Mouse (Mus musculus) T-helper 2 cell (primary cell): ENCODE results near the gene Hspa4.

Experiments used
- in situ Hi-C: fragments of 300-600 bp; cut with MboI, MseI; formaldehyde crosslinking; loops from one replicate; pipeline ENCODE4 v1.15.1; 2025; ENCODE audit warnings: high pct_unique_total_duplicates

Hspa4 gene

GRCm38 (mm10) chr11:53307558-53308065 is 7.4 kb upstream of the Hspa4 start:
- in situ Hi-C loops: no loop called here

GRCm38 (mm10) chr11:53306965-53307364 is 6.7 kb upstream of the Hspa4 start:
- in situ Hi-C loops: no loop called here

- in situ Hi-C loops: no loop called here
Observed at GRCm38 (mm10) chr11:53304044-53304840, 4.0 kb upstream of the Hspa4 start.

- in situ Hi-C loops: no loop called here
Observed at GRCm38 (mm10) chr11:53301167-53301515, 884 bp upstream of the Hspa4 start.

GRCm38 (mm10) chr11:53299551-53300329 is 517 bp downstream of the Hspa4 start:
- in situ Hi-C loops: loop anchor here (5.0 to 25.0 kb wide), 2 partner anchors 58 to 1712 kb away; partner anchors contain the start of gene Phykpl

- in situ Hi-C loops: loop anchor here (5.0 to 25.0 kb wide), 2 partner anchors 59 to 1711 kb away; partner anchors contain the start of gene Phykpl
Observed at GRCm38 (mm10) chr11:53297947-53298860, 2.1 kb downstream of the Hspa4 start.

GRCm38 (mm10) chr11:53296880-53297279 is 3.4 kb downstream of the Hspa4 start:
- in situ Hi-C loops: loop anchor here (5.0 to 25.0 kb wide), 2 partner anchors 60 to 1710 kb away; partner anchors contain the start of gene Phykpl

- in situ Hi-C loops: loop anchor here (25.0 kb wide), 1 partner anchor 1707 kb away; the partner anchor contains the start of gene Phykpl
Observed at GRCm38 (mm10) chr11:53294441-53294840, 5.8 kb downstream of the Hspa4 start.

GRCm38 (mm10) chr11:53290871-53291270 is 9.4 kb downstream of the Hspa4 start:
- in situ Hi-C loops: loop anchor here (25.0 kb wide), 1 partner anchor 1704 kb away; the partner anchor contains the start of gene Phykpl

- in situ Hi-C loops: loop anchor here (25.0 kb wide), 1 partner anchor 1703 kb away; the partner anchor contains the start of gene Phykpl
Observed at GRCm38 (mm10) chr11:53290187-53290586, 10.1 kb downstream of the Hspa4 start.

- in situ Hi-C loops: loop anchor here (25.0 kb wide), 1 partner anchor 1699 kb away; the partner anchor contains the start of gene Phykpl
Observed at GRCm38 (mm10) chr11:53285885-53286284, 14.4 kb downstream of the Hspa4 start.

- in situ Hi-C loops: loop anchor here (25.0 kb wide), 1 partner anchor 1691 kb away; the partner anchor contains the start of gene Phykpl
Observed at GRCm38 (mm10) chr11:53278411-53278810, 21.8 kb downstream of the Hspa4 start.

- in situ Hi-C loops: loop anchor here (25.0 kb wide), 1 partner anchor 1688 kb away; the partner anchor contains the start of gene Phykpl
Observed at GRCm38 (mm10) chr11:53275358-53275757, 24.9 kb downstream of the Hspa4 start.

- in situ Hi-C loops: no loop called here
Observed at GRCm38 (mm10) chr11:53273313-53273712, 26.9 kb downstream of the Hspa4 start.

GRCm38 (mm10) chr11:53269596-53269995 is 30.7 kb downstream of the Hspa4 start:
- in situ Hi-C loops: loop anchor here (10.0 kb wide), 1 partner anchor 105 kb away; no protein-coding TSS in a partner anchor

GRCm38 (mm10) chr11:53260556-53260955 is 39.7 kb downstream of the Hspa4 start:
- in situ Hi-C loops: loop anchor here (10.0 kb wide), 1 partner anchor 114 kb away; no protein-coding TSS in a partner anchor

GRCm38 (mm10) chr11:53260056-53260455 is 40.2 kb downstream of the Hspa4 start:
- in situ Hi-C loops: loop anchor here (10.0 kb wide), 1 partner anchor 115 kb away; no protein-coding TSS in a partner anchor

GRCm38 (mm10) chr11:53259047-53259632 is 41.1 kb downstream of the Hspa4 start:
- in situ Hi-C loops: no loop called here

- in situ Hi-C loops: no loop called here
Observed at GRCm38 (mm10) chr11:53256914-53257313, 43.3 kb downstream of the Hspa4 start.

GRCm38 (mm10) chr11:53254926-53255325 is 45.3 kb downstream of the Hspa4 start:
- in situ Hi-C loops: no loop called here
